Mouse (Mus musculus) E14TG2a.4 (cell line): ENCODE measurements around the gene Ccdc91.

Experiments
- CTCF ChIP-seq: conservative IDR thresholded peaks from 2 replicates; pipeline ENCODE4 v1.5.1; 2014; ENCODE audit warnings: low read length
- POU5F1 ChIP-seq: IDR thresholded peaks from 2 replicates; pipeline ENCODE4 v1.6.1; 2014; ENCODE audit warnings: low read length, borderline replicate concordance

DNA sequence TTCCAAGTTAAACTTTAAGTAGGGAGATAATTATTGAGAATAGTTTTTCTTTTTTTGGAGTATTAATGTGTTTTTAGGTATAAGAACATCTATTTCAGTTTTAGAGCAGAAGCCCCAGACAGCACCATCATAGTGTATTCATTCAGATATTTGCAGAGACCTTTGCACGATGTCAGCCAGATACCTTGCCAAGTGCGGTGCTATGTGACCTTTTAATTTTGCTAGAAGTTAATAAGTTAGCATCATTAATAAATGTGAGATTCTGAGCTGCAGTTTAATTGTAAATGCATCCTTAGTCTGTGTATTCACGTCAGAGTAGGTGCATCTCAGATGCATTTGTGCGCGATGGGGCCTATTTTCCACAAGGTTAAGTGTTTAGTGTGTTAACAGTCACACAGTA lies 59.3 kb downstream of the Ccdc91 start:
- no peak for TF ChIP-seq CTCF
- no peak for TF ChIP-seq POU5F1
